Mouse (Mus musculus): ENCODE measurements at regions not wholly inside any gene's neighbourhood (a gene's known extent, or its start where the extent isn't known, plus 50 kb on each side); places are given as distances from the start of the nearest gene placed in this dataset.

- DNase-seq (ENCODE audit: extremely low spot score in 1 of 2, low spot score in 2 of 2), result no peak
- intact Hi-C loops (cut with DNase I), result no loop called here
- no peak for TF ChIP-seq CTCF (IDR thresholded peaks at IDR 0.05)
- Histone ChIP-seq H3K4me3 (no peak overlapping the region), H3K27ac (no peak overlapping the region)
These were observed 72.1 kb upstream of the Myocd start for GRCm38 (mm10) chr11:65341683-65342440.

GRCm38 (mm10) chr11:65334286-65334685 lies 64.5 kb upstream of the Myocd start:
- no peak for DNase-seq (ENCODE audit: extremely low spot score in 1 of 2, low spot score in 2 of 2)
- TF ChIP-seq CTCF (IDR thresholded peaks at IDR 0.05), result no peak
- intact Hi-C loops (cut with DNase I), result no loop called here
- no peak overlapping the region for H3K4me3 ChIP-seq
- no peak overlapping the region for H3K27ac ChIP-seq

GRCm38 (mm10) chr11:65333101-65333500 lies 63.3 kb upstream of the Myocd start:
- DNase-seq (ENCODE audit: extremely low spot score in 1 of 2, low spot score in 2 of 2), result no peak
- Histone ChIP-seq H3K27ac (no peak overlapping the region), H3K4me3 (no peak overlapping the region)
- intact Hi-C loops (cut with DNase I), result no loop called here
- TF ChIP-seq CTCF (IDR thresholded peaks at IDR 0.05), result no peak

- intact Hi-C loops (cut with DNase I), result no loop called here
- H3K27ac ChIP-seq, result no peak overlapping the region
- no peak overlapping the region for H3K4me3 ChIP-seq
- no peak for TF ChIP-seq CTCF (IDR thresholded peaks at IDR 0.05)
- no peak for DNase-seq (ENCODE audit: extremely low spot score in 1 of 2, low spot score in 2 of 2)
These were observed 53.2 kb upstream of the Myocd start for GRCm38 (mm10) chr11:65322877-65323440.

Data from left cerebral cortex, adult 2 months (tissue).